Mouse (Mus musculus): ENCODE measurements around the gene Dio1. TPM values are rescaled to one million over a fixed set of nuclear protein-coding genes. Genes with fewer than 3 reads are reported as not detected.

The Dio1 gene
- polyA plus RNA-seq (2017; shearing (Covaris generic)) = not detected

GRCm38 (mm10) chr4:107306966-107307365 is at the start of gene Dio1:
Dio1 (minus strand) TSS chr4:107307169.

GRCm38 (mm10) chr4:107313690-107314478 is 6.9 kb upstream of the Dio1 start, which contains the start of gene Yipf1:
Yipf1 (plus strand) TSS chr4:107314363.

GRCm38 (mm10) chr4:107253125-107254091 is 53.6 kb downstream of the Dio1 start, which contains the start of the genes Lrrc42 and Hspb11:
Lrrc42 (minus strand) TSS chr4:107253532.
Hspb11 (plus strand) TSS chr4:107253593.

Other genes starting within 250 kb of the Dio1 start
- gene Mrpl37, start 240.3 kb downstream of the Dio1 start, polyA plus RNA-seq (2017; shearing (Covaris generic)) = 68.2 TPM
- gene Cyb5rl, start 240.2 kb downstream of the Dio1 start, polyA plus RNA-seq (2017; shearing (Covaris generic)) = 9.3 TPM
- gene Cdcp2, start 210.3 kb downstream of the Dio1 start, polyA plus RNA-seq (2017; shearing (Covaris generic)) = not detected
- gene Tmem59, start 128.8 kb downstream of the Dio1 start, polyA plus RNA-seq (2017; shearing (Covaris generic)) = 397 TPM
- gene Tceanc2, start 128.1 kb downstream of the Dio1 start, polyA plus RNA-seq (2017; shearing (Covaris generic)) = 25.6 TPM
- gene Ldlrad1, start 98.0 kb downstream of the Dio1 start, polyA plus RNA-seq (2017; shearing (Covaris generic)) = 0.28 TPM
- gene Lrrc42, start 53.6 kb downstream of the Dio1 start, polyA plus RNA-seq (2017; shearing (Covaris generic)) = 33.3 TPM
- 23.1 TPM for gene Hspb11, start 53.6 kb downstream of the Dio1 start, polyA plus RNA-seq (2017; shearing (Covaris generic))
- 97.0 TPM for gene Yipf1, start 7.2 kb upstream of the Dio1 start, polyA plus RNA-seq (2017; shearing (Covaris generic))
- 8.9 TPM for gene Ndc1, start 60.6 kb upstream of the Dio1 start, polyA plus RNA-seq (2017; shearing (Covaris generic))
- 0.57 TPM for gene Glis1, start 127.4 kb upstream of the Dio1 start, polyA plus RNA-seq (2017; shearing (Covaris generic))